Mouse (Mus musculus): ENCODE measurements around the gene Ldb3.

GRCm38 (mm10) chr14:34497346-34497745 is 91.1 kb downstream of the Ldb3 start:
- TF ChIP-seq CTCF (IDR thresholded peaks at IDR 0.05; ENCODE audit: borderline replicate concordance, insufficient read depth, low read length) (no peak), POLR2A (IDR thresholded peaks at IDR 0.05; ENCODE audit: low read depth, low read length) (no peak)

All from embryonic fibroblast, embryonic 13.5 days (primary cell).